Mouse (Mus musculus): Measurements from ENCODE around the gene Vezt.
A peak's percentile ranks its signal among the peaks of the same experiment; 100 is the strongest.

Vezt gene

DNA sequence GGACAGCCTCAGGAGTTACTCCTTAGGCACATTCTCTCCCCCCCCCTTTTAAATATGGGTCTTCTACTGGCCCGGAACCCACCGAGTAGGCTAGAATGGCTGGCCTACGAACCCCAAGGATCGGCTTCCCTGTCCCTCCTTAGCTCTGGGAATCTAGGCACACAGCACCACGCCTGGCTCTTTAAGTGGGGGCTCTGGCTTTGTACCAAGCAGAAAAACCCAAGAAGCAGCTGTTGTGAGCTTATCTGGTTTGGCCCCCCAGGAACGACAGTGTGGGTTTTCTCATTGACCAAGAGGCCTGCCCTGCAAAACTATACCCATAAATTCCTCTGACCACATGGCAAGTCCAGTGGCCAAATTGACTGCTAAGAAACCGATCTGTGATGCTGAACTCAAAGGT lies 82.1 kb downstream of the Vezt start:
- DNase-seq (ENCODE audit: low spot score) = no peak

DNA sequence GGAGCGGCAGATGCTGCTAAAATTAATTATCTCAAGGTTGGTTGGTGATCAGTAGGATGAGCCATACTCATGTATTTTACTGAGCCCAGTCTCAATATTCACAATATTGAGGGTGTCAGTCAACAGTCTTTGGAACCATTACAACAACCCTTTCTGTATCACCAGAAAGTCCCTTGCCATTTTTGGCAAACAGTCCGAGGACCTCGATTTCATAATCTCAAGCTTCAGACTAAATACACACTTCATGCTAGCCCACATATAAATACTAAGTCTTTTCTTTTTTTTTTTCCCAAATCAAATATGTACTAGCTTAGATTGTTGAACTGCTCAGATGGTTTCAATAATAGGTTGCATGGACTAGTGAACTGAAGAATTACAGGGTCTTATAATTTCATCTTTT lies 84.6 kb downstream of the Vezt start:
- DNase-seq (ENCODE audit: low spot score) = no peak

DNA sequence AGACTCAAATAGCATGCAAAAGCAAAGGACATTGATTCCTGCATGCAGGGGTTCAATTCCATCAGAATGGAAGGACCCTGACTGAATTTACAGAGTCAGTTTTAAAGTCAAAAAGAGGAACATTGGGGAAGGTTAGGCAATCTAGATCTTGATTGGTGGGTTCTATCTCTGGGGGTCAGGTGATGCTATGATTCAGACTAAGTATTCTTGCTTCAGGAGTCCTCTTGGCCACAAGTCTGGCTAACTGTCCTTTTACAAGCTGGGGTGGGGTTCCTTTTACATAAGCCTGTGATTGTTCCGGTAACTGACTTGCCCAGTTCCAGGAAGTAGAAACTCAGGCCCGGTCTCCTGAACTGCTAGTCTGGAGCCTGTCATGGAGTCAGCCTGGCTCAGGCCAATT lies 85.7 kb downstream of the Vezt start:
- no peak for DNase-seq (ENCODE audit: low spot score)

DNA sequence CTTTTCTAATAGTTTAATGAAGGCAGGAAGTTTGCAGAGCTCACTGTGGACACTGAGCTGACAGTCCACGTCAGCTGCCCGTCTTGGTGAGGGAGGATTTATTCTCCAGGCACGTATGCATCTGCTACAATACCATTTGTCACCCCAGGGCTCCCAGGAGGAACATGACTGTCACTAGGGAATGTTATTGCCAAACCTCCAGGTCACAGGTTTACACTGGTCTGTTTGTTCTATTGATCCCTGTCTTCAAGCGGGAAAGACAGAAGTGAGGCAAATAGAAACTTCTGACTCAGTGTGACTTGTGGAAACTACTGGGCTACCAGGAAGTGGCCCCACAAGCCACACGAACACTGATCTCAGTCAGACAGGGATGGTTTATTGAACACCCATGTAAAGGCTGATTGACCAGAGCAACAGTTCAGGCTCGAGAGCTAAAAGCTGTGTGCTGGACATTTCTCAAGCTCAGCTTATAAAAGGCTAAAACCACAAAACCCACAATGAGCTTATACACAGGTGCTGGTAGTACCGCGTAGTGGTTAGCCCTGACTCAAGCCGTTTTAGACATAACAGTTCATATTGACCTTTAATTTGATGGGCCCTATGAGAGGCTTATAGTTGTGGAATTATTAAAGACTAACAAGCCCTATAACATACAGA lies 89.6 kb downstream of the Vezt start:
- peak; percentile 18 for DNase-seq (ENCODE audit: low spot score)

DNA sequence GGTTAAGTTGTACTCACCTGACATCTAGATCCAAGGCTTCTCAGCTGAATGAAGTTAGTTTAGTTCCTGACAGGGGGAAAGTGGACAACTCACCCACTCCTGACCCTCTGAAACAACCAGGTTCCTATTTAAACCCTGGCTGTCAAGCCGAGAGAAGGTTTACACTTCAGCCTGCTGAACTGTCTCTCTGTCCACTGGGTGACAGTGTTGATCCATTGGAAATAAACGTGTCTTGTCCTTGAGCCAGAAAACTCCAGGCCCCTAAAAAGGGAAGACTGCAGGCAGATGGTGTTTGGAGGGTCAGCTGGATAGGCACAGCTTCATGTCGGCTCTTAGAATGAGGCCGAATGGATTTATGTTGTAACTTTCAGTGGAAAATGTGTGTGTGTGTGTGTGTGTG lies 90.3 kb downstream of the Vezt start:
- DNase-seq (ENCODE audit: low spot score) = peak; percentile 63

GRCm38 (mm10) chr10:93944241-93944640 lies 91.4 kb downstream of the Vezt start:
- no peak for DNase-seq (ENCODE audit: low spot score)

GRCm38 (mm10) chr10:93940279-93940678 lies 95.3 kb downstream of the Vezt start:
- no peak for DNase-seq (ENCODE audit: low spot score)

DNA sequence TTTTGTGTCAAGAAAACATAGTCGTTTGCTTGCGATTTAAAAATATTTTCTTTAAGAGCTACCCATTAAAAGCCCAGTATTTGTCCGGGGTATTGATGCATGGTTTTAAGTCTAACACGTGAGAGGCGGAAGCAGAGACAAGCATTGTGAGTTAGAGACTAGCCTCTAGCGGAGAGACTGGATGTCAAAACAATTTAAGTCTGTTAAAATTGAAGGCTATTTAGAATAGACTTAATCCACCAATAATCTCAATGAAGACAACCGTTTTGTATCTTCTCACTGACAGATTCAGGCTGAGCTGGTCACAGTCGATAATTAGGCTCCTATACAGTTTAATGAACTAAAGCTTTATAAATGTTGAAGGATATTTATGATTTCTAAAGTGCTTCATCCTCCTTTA lies 95.9 kb downstream of the Vezt start:
- no peak for DNase-seq (ENCODE audit: low spot score)

- DNase-seq (ENCODE audit: low spot score) = no peak
Measured at GRCm38 (mm10) chr10:93938844-93939271, 96.8 kb downstream of the Vezt start.

DNA sequence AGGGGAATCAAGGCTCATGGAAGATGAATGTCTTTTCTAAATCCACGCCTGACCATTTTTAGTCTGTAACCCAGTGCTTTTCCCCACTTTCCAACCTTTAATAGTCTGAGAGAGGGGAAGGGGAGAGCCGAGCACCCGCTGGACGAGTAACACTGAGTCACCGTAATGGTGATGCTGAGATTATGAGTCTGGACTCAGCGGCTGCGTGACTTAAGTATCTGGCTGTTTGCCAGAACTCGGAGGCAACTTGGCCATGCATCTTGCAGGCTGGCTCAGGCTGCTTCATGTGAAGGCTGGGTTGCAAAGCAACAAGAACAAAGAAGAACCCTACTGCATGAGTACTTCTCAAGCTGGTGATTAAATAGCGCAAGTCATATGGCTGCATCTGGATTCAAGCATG lies 101.6 kb downstream of the Vezt start:
- DNase-seq (ENCODE audit: low spot score) = no peak

DNA sequence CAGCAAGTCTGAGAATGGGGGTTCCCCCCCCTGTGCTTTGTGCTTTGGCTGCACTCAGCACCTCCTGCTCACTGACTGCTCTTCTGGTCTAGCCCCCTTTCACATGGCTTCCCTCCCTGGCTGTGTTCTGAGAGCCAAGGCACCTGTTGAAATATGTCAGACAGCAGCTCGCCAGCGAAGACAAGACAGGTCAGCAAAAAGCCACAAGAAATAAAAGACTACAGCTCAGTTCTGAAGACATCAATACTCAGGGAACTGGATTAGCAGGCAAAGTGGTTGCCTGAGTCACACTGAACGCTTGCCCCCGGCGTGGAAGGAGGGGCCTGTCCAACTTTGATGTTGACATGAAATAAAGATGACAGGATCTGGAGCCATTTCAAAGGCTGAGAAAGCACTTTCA lies 102.8 kb downstream of the Vezt start:
- no peak for DNase-seq (ENCODE audit: low spot score)

DNA sequence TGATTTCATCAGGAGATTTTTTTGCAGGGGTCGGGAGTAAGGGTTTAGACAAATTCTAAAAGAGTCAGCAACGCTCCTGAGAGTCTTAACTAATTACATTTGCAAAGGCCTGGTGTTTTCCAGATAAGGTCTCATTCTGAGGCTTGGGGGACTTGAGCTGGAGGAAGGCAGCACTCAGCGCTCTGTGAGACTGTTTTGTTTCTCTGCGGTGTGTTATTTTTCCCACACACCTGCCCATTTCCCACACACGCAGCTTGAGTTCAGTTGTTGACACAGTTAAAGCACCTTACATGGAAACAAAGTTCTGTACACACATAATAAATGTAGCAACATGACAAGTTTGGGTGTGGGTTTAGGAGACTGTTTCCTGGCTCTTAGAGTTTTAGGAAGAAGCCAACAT lies 103.6 kb downstream of the Vezt start:
- no peak for DNase-seq (ENCODE audit: low spot score)

- DNase-seq (ENCODE audit: low spot score) = no peak
Measured at GRCm38 (mm10) chr10:93931431-93931830, 104.2 kb downstream of the Vezt start.

GRCm38 (mm10) chr10:93930236-93930824 lies 105.3 kb downstream of the Vezt start:
- no peak for DNase-seq (ENCODE audit: low spot score)

DNA sequence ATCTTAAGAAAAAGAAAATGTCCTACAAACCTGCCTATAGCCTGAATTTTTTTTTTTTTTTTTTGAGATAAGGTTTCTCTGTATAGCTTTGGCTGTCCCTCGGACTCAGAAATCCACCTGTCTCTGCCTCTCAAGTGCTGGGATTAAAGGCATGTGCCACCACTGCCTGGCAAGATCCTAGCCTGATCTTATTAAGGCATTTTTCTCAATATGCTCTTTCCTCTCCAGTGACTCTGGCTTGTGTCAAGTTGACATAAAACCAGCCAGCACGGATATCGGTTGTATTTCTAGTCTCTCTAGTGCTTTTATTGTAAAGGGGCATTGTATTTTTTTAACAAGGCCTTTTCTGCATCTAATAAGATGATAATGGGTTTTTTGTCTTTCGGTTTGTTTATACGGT lies 111.0 kb downstream of the Vezt start:
- no peak for DNase-seq (ENCODE audit: low spot score)

DNA sequence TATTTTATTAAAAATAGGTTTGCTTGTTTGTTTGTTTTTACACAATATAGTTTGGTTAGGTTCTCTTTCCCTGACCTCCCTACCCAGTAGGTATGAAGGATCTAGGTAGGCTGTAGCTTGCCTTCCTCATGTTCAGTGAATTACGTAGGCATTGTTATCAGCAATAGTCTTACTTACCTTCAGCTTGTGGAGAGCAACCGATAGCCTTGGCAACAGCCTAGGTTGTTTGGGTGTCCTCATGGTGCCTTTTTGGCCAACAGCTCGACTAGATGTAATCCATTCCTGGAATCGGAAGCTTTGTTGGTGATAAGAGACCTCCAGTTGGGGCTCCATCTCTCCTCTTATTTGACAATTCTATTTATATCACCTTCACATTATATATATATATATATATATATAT lies 114.5 kb downstream of the Vezt start:
- no peak for DNase-seq (ENCODE audit: low spot score)

GRCm38 (mm10) chr10:93919227-93919626 lies 116.4 kb downstream of the Vezt start:
- no peak for DNase-seq (ENCODE audit: low spot score)

GRCm38 (mm10) chr10:93918701-93919100 lies 116.9 kb downstream of the Vezt start:
- DNase-seq (ENCODE audit: low spot score) = no peak

- no peak for DNase-seq (ENCODE audit: low spot score)
Measured at GRCm38 (mm10) chr10:93918087-93918486, 117.5 kb downstream of the Vezt start.

GRCm38 (mm10) chr10:93916778-93917177 lies 118.8 kb downstream of the Vezt start:
- no peak for DNase-seq (ENCODE audit: low spot score)

- DNase-seq (ENCODE audit: low spot score) = no peak
Measured at GRCm38 (mm10) chr10:93915531-93916275, 119.9 kb downstream of the Vezt start.

GRCm38 (mm10) chr10:93913525-93913924 lies 122.1 kb downstream of the Vezt start:
- no peak for DNase-seq (ENCODE audit: low spot score)

GRCm38 (mm10) chr10:93912917-93913316 lies 122.7 kb downstream of the Vezt start:
- DNase-seq (ENCODE audit: low spot score) = no peak

All from embryo, embryonic 10.5 days (tissue).